Mouse (Mus musculus): Measurements from ENCODE around the gene Brcc3.

- TF ChIP-seq MAX (IDR thresholded peaks at IDR 0.05; ENCODE audit: low read depth) (no peak), MYOG (IDR thresholded peaks at IDR 0.05; ENCODE audit: control insufficient read depth in 1 of 3, insufficient read depth in 1 of 3, insufficient read length in 2 of 3, low read depth in 2 of 3) (no peak), POLR2A (IDR thresholded peaks at IDR 0.05; ENCODE audit: insufficient read length, low read depth) (no peak), E2F4 (IDR thresholded peaks at IDR 0.05; ENCODE audit: insufficient read depth) (no peak), REST (IDR thresholded peaks at IDR 0.05; ENCODE audit: insufficient read depth, insufficient read length) (no peak), MYOD1 (IDR thresholded peaks at IDR 0.05; ENCODE audit: control insufficient read depth in 1 of 3, insufficient read length in 2 of 3, low read depth in 2 of 3) (no peak)
Measured at GRCm38 (mm10) chrX:75381699-75382098, 34.7 kb upstream of the Brcc3 start.
